Mouse (Mus musculus) frontal cortex, postnatal 10 days (tissue): Measurements from ENCODE around the gene Tpra1.

Experiments used
- DNase-seq, 2 experiments: peaks; one replicate each; pipeline ENCODE4 v3.0.0; 2022; ENCODE audit warnings: low spot score in 2 of 2, mixed read lengths in 1 of 2

Gene Tpra1

GRCm38 (mm10) chr6:88889410-88890042 lies 12.5 kb upstream of the Tpra1 start:
- no peak for DNase-seq

- no peak for DNase-seq
Observed at GRCm38 (mm10) chr6:88890832-88891231, 11.2 kb upstream of the Tpra1 start.

GRCm38 (mm10) chr6:88893559-88893958 lies 8.5 kb upstream of the Tpra1 start:
- DNase-seq, result no peak

DNA sequence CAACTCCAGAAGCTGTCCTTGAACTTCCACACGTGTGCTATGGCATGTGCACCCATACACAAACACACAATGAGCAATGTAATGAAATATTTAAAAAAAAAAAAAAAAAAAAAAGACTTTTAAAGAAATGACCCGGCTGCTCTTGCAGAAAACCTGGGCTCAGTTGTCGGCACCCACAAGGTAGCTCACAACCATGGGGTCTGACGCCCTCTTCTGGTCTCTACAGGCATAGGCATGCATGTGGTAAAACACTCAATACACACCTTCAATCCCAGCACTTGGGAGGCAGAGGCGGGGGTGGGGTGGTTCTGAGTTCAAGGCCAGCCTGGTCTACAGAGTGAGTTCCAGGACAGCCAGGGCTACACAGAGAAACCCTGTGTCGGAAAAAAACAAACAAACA lies 6.1 kb upstream of the Tpra1 start:
- DNase-seq, result no peak

GRCm38 (mm10) chr6:88897246-88897645 lies 4.8 kb upstream of the Tpra1 start:
- no peak for DNase-seq

- DNase-seq, result peak; percentile 89 to 92
Observed at GRCm38 (mm10) chr6:88898534-88899048, 3.5 kb upstream of the Tpra1 start, which contains the start of gene Mcm2. TSS of gene Mcm2 (minus strand) at chr6:88898780.

- no peak for DNase-seq
Observed at GRCm38 (mm10) chr6:88899086-88899485, 3.0 kb upstream of the Tpra1 start.

DNA sequence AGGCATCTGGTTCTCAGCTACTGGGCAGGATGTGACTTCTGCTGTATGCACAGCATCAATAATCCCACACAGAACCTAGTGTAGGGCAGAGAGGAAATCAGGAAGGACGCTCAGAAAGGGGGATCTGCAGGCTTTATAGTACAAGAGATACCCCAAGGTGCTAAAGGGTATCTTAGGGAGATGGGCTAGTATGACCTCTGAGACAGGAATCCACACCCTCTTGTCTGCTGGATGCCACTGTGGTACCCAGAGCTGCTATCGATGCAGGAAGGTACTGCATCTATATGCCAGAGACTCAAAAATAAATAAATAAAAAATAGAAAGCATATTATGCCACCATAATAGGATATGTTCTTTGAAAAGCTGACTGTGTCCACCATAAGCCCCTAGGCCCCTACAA lies 2.4 kb upstream of the Tpra1 start:
- DNase-seq, result no peak

DNA sequence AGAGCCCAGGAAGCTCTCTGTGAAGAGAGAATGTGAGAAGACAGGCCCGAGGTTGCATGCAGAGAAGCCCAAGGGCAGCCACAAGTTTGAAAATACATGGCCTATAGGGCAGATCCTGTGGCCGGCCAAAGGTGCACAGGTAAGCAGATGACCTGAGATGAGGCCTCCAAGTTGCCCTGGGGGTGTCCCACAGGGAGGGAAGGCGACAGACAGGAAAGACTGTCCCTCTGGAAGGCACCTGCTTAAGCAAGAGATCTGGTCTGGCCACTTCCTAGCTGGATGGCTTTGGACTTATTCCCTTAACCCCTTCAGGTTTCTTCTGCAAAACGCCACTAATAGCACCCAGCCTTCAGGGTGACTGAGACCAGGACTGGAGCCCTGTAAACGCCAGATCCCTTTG lies 580 bp upstream of the Tpra1 start:
- no peak for DNase-seq

DNA sequence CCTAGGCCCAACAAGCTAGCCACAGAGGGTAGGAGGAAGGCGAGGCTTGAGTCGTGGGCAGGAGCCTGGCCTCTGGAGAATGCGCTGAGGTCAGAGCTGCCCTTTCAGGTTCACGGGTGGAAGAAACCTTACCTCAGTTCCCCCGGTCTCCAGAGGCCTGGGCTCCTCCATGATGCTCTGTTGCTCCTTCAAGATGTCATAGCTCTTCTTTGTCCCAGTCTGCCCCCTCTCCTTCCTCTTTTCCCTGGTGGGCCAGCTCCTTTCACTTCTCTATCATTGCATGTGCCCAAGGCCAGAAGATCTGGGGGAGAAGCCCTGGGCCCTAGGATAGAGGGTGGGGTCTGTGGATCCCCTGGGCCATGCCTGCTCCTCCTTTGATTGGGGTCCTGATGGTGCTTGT lies 1.7 kb downstream of the Tpra1 start:
- DNase-seq, result no peak

DNA sequence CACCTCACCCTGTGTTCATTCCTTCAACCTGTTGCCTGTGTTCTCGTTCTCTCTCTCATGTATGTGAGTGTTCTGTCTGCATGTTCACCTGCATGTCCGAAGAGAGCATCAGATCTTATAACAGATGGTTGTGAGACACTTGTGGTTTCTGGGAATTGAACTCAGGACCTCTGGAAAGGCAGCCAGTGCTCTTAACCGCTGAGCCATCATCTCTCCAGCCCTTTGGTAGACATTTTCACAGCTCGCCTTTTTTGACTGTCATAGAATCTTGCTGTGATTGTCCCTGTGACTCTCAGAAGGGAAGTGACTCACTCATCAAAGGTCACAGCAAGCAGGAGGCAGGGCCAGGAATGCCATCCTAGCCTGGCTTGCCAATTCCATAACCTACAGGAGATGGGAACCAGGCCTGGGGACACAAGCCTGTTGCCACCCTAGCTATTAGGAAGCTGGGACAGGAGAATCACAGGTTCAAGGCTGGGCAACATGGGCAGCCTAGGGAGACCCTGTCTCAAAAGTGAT lies 2.5 kb downstream of the Tpra1 start:
- DNase-seq, result no peak

DNA sequence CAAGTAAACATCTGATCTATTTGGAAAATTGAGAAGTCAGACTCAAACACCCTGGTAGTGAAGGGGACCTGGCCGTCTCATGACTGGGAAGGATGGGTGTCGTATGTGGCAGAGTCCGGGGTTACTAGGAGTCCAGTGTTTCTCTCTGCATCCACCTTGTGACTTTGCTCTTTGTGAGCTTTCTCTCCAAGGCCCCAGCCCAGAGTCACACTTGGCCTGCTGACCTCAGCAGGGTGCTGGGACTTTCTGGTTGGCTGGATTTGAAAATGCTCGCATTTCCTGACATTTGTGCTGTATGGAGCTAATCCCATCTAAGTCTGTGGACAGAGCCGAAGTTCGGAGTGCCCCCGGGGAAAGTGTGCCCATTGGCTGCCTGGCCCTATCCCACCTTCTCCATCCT lies 3.0 kb downstream of the Tpra1 start:
- no peak for DNase-seq

DNA sequence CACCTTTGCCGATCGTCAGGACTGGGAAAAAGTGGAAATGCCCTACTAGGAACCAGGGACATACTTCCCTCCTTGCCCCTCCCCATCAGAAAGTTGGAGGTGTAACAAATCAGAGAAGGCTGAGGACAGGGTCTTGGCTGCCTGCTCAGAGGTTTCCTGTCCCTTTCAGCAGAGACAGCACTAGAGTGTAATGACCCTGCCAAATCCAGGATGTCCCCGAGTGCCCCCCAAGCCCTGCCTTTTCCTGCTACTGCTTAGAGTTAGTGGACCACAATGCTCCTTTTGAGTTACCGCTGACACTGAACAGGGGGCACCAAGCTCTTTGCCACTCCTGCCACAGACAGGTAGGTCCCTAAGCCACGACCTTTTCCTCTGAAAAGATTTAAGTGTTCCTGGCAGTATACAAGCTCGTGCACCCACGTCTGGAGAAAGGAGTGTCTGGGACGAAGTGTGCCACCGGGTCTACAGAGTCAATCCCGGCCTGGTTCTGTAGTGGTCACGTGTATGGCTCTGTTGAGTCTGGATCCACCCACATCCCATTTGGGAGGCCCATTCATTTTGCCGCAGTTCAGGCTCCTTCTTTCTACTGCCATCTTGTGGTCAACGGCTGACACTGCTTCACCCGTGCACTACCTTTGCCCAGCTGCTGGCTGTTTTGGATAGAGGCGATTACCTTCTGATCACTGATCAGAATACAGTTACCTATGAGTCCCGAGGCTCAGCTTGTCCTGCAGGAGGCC lies 4.5 kb downstream of the Tpra1 start:
- DNase-seq, result peak in 1 of 2 experiments; percentile 49

DNA sequence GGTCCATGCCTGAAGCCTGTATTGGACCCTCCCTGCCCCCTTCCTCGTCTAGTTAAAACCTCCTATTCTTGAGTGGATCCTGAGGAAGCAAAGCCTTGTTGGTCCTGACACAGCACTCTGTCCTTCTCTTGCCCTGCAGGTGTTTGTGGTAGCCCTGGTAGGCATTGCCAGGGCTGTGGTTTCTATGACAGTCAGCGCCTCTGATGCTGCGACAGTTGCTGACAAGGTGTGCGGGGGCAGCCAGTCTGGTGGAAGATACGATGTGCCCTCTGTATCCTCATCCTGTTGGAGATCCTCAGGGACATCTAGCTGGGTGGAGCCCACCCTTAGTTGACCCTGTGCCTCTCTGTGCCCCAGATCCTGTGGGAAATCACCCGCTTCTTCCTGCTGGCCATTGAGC lies 7.1 kb downstream of the Tpra1 start:
- no peak for DNase-seq

- DNase-seq, result no peak
Observed at GRCm38 (mm10) chr6:88913022-88913421, 11.0 kb downstream of the Tpra1 start.

DNA sequence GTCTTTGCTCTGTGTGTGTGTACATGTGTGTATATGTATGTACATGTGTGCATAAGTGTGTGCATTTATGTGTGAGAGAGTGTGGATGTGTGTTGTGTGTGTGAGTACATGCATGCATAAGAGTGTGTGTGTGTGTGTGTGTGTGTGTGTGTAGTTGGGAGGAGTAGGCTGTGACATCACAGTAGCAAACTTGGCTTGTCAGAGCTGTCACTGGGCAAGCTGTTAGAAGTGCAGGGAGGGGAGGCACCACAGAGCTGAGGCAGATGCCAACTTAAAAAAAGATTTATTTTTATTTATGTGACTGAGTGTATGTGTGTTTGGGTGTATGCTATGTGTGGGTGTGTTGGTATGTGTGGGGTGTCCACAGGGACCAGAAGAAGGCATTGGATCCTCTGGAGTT lies 11.4 kb downstream of the Tpra1 start:
- DNase-seq, result no peak

GRCm38 (mm10) chr6:88914799-88915198 lies 12.7 kb downstream of the Tpra1 start:
- DNase-seq, result no peak

- peak in 1 of 2 experiments; percentile 45 for DNase-seq
Observed at GRCm38 (mm10) chr6:88915510-88915909, 13.5 kb downstream of the Tpra1 start.

DNA sequence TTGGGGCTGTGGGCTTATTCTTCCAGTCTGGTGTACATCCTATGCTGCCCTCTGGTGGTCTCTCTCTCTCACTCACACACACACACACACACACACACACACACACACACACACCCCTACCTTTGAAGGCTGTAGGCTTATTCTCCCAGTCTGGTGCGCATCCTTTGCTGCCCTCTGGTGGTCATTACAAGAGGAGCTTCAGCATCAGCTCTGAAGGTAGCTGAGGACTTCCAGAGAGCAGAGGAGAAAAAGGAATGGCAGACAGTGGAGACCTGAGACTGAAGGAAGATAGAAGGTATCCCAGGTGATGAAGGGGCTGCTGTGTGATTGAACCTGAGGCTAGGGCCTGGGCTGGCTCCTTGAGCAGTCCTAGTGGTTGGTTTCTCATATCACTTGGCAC lies 14.1 kb downstream of the Tpra1 start:
- DNase-seq, result peak in 1 of 2 experiments; percentile 43

- no peak for DNase-seq
Observed at GRCm38 (mm10) chr6:88918802-88919201, 16.8 kb downstream of the Tpra1 start.

GRCm38 (mm10) chr6:88924502-88925275 lies 22.6 kb downstream of the Tpra1 start:
- DNase-seq, result no peak

DNA sequence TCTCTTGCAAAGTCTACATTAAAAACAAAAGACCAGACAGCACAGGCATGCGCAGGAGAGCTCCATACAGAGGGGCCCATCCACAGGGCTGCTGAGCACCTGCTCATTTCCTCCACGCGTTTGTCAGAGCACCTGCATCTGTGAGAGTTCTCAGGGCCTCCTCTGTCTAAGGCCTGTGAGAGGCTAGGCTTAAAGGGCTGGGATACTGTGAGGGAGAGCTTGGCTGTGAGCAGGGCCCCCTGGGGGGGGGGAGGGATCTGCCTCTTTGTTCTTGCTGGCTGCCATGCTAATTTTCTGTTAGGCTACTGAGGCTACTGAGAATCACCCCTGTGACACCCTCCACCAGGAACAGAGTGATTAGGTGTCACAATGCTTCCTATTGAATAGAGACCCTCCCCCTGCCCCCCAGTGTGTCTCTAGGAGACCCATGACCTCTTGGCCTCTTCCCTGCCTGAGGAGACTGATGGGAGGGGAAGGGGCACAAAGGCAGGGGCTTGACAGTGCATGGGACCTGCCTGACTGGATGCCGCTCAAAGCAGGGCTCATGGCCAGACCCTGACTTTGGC lies 23.7 kb downstream of the Tpra1 start:
- no peak for DNase-seq
